Mouse (Mus musculus) liver, embryonic 16.5 days (tissue): ENCODE measurements around the gene Calm3. TPM values are rescaled to one million over a fixed set of nuclear protein-coding genes. Genes with fewer than 3 reads are reported as not detected.
"Not testable (repeated sequence)": the region's sequence is repeated elsewhere in the genome, so short reads cannot be mapped to it uniquely, and the experiment has no call there.

Experiments used
- ATAC-seq: fragments of 200-750 bp; cut with Nextera tagmentation; 2 replicates; pipeline ENCODE4 v1.8.0; 2017; ENCODE audit warnings: low read depth, mild to moderate bottlenecking, moderate number of reproducible peaks, moderate library complexity
- H3K27ac ChIP-seq: fragments of 300-500 bp; sonication (generic); 2 replicates; pipeline ENCODE4 v1.5.1; 2014; ENCODE audit warnings: mild to moderate bottlenecking, low read length
- H3K27me3 ChIP-seq: fragments of 300-500 bp; sonication (generic); 2 replicates; pipeline ENCODE4 v1.6.1; 2014; ENCODE audit warnings: low read depth, low read length, mixed read lengths; ENCODE audit not compliant: control insufficient read depth, insufficient read depth
- H3K36me3 ChIP-seq: fragments of 300-500 bp; sonication (generic); 2 replicates; pipeline ENCODE4 v1.6.1; 2014; ENCODE audit warnings: mild to moderate bottlenecking; ENCODE audit not compliant: control insufficient read depth, insufficient read depth
- H3K4me1 ChIP-seq: fragments of 300-500 bp; sonication (generic); 2 replicates; pipeline ENCODE4 v1.6.1; 2014; ENCODE audit warnings: low read depth, low read length, mixed read lengths; ENCODE audit not compliant: control insufficient read depth
- H3K4me2 ChIP-seq: fragments of 300-500 bp; sonication (generic); 2 replicates; pipeline ENCODE4 v1.6.1; 2014; ENCODE audit warnings: low read depth, low read length, mixed read lengths
- H3K4me3 ChIP-seq: fragments of 300-500 bp; sonication (generic); 2 replicates; pipeline ENCODE4 v1.5.1; 2014; ENCODE audit warnings: low read depth, mild to moderate bottlenecking, low read length
- H3K9ac ChIP-seq: fragments of 300-500 bp; sonication (generic); 2 replicates; pipeline ENCODE4 v1.6.1; 2014; ENCODE audit warnings: low read depth, low read length
- H3K9me3 ChIP-seq: fragments of 300-500 bp; sonication (generic); replicated peaks from 2 replicates; pipeline ENCODE4 v1.6.1; 2016; ENCODE audit warnings: low read length; ENCODE audit not compliant: control insufficient read depth
- WGBS: fragments of 180-500 bp; shearing (Covaris S2); extraction: QIAGEN DNeasy Blood & Tissue Kit; methylation state at CpG from one replicate; pipeline ENCODE4 v1.1.7; 2014; ENCODE audit not compliant: insufficient replicate concordance; 5-methylcytosine and 5-hydroxymethylcytosine counted together
- polyA plus RNA-seq: library from polyadenylated mRNA; unstranded; fragments of >200 nt; fragmentation: Nextera tagmentation; extraction: Ambion mirVana; gene quantifications from 2 replicates; pipeline ENCODE4 v1.2.1, GENCODE M21; 2015

Calm3 gene
- 81.6 and 86.6 TPM in 2 replicates for polyA plus RNA-seq

DNA sequence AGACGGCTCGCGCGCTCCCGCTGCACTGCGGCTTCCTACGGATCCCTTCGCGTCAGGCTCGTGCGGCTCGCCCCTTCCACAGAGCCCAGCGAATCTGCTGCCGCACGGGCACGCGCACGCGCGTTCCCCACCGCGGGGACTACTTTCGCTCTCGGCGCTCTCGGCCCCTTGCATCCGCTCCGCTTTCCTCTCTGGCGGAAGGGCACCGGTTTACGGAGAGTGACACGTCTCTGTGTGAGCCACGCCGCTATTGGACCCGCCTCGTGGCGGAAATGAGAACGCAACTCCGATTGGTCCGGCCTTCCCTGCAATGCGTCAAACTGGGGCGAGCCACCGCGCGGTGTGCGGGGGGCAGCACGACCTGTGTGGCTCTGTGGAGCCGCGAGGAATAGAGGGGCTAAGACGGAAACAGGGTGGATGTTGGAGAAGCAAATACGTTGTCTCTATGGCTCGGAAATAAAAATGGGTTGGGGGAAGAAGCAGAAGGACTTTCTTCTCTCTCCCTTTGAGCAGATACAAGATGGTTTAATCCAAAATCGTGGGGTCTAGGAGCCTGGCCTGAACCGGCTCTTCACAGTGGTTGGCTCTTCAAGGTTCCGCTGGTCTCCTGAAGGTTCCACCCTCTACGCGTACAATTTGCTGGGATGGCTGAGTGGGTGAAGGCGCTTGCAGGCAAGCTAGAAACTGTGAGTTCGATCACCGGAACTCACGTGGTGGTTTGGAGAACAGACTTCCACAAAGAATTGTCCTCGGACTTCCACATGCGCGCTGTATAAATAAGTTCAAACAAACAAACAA lies at the start of gene Calm3:
Gene Calm3, minus strand, starts transcription at position 78 of the 798 bp plus-strand sequence.
- Histone ChIP-seq H3K27me3 (no peaks in the 10 kb centered on the region), H3K4me3 (peak within 1 kb of the TSS; percentile 85), H3K4me1 (peaks cover 40% of the 10 kb centered on the region), H3K9me3 (0 out of 2 replicates have a peak, but pooled peaks cover 2% of the 10 kb centered on the region), H3K4me2 (peak within 1 kb of the TSS; percentile 88), H3K36me3 (peaks cover 2% of the 10 kb centered on the region; the same call in 1 of the 2 replicates), H3K9ac (peak within 1 kb of the TSS; percentile 99), H3K27ac (peak within 1 kb of the TSS; percentile 94)
- WGBS = 1% methylated on average over 64 of the region's 64 CpGs
- peak; percentile 89 for ATAC-seq

DNA sequence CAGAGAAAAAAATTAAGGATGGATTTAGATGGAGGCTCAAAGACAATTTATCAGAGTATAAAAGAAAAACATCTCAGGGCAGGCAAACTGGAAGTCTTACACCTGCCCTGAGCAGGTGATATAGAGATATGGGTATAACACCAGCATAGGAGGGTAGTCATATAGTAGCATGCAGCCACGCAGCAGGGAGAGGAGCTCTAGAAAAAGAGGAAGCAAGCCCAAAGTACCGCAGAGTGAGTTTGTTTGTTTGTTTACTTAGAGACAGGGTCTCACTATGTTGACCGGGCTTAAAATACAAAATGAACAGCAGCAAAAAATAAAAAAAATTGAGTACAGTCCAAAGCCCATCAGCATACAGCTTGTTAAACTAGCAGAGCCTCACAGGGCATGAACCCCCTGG lies 47.2 kb upstream of the Calm3 start:
- no peak overlapping the region for H3K4me3 ChIP-seq
- no peak for ATAC-seq
- H3K9me3 ChIP-seq = no peaks in the 10 kb centered on the region
- 30% methylated on average over 3 of the region's 3 CpGs for WGBS
- H3K36me3 ChIP-seq = no peaks in the 10 kb centered on the region
- no peak overlapping the region for H3K4me2 ChIP-seq
- H3K27me3 ChIP-seq = no peaks in the 10 kb centered on the region
- H3K9ac ChIP-seq = no peak overlapping the region
- no peak overlapping the region for H3K27ac ChIP-seq
- peaks cover 3% of the 10 kb centered on the region; the same call in 1 of the 2 replicates for H3K4me1 ChIP-seq

DNA sequence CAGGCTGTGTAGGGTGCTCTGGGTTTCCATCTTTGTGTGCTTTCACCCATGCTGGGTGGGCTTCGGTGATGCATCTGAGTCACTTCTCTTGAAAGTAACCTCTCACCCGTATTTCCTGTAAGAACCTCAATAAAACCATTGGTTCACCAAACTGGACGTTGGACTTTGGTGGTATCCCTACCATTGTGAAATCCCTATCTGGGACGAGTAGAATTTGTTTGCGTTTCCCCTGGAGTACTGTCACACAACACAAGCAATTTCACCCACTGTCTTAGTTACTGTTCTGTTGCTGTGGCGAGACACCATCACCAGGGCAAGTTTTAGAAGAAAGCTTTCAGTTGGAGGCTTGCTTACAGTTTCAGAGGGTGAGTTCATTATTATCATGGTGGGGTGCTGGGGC lies 44.5 kb upstream of the Calm3 start:
- ATAC-seq = peak; percentile 78
- no peak overlapping the region for H3K4me2 ChIP-seq
- H3K27ac ChIP-seq = peak overlapping the region; percentile 66

DNA sequence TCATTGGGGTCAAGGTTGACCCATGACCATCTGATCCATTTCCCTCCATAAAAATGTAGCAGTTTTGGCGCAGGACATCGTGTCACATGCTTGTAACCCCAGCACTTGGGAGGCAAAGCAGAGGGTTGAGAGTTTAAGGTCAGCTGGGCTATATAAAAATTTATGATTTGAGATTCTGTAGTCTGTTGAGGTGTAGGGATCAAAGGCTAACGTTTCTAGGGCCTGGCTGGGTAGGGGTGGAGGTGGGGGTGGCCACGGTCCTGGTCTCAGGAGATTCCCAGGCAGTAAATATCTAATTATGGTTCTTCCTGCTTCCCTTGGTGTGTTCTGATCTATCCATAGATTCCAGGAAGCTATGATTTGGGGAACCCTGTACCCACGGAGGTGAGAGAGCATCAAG lies 37.8 kb upstream of the Calm3 start:
- Histone ChIP-seq H3K4me3 (no peak overlapping the region), H3K4me1 (no peaks in the 10 kb centered on the region), H3K36me3 (no peaks in the 10 kb centered on the region), H3K27ac (no peak overlapping the region), H3K4me2 (no peak overlapping the region), H3K9me3 (no peaks in the 10 kb centered on the region), H3K9ac (no peak overlapping the region), H3K27me3 (no peaks in the 10 kb centered on the region; the same call in 1 of the 2 replicates)
- WGBS = 54% methylated on average over 5 of the region's 5 CpGs
- ATAC-seq = no peak

More for the DNA sequence above, 44.5 kb upstream of the Calm3 start:
- H3K4me1 ChIP-seq = no peaks in the 10 kb centered on the region; the same call in 1 of the 2 replicates
- H3K36me3 ChIP-seq = no peaks in the 10 kb centered on the region
- no peaks in the 10 kb centered on the region for H3K9me3 ChIP-seq
- H3K4me3 ChIP-seq = no peak overlapping the region
- 53% methylated on average over 6 of the region's 6 CpGs for WGBS
- H3K27me3 ChIP-seq = no peaks in the 10 kb centered on the region
- H3K9ac ChIP-seq = no peak overlapping the region

DNA sequence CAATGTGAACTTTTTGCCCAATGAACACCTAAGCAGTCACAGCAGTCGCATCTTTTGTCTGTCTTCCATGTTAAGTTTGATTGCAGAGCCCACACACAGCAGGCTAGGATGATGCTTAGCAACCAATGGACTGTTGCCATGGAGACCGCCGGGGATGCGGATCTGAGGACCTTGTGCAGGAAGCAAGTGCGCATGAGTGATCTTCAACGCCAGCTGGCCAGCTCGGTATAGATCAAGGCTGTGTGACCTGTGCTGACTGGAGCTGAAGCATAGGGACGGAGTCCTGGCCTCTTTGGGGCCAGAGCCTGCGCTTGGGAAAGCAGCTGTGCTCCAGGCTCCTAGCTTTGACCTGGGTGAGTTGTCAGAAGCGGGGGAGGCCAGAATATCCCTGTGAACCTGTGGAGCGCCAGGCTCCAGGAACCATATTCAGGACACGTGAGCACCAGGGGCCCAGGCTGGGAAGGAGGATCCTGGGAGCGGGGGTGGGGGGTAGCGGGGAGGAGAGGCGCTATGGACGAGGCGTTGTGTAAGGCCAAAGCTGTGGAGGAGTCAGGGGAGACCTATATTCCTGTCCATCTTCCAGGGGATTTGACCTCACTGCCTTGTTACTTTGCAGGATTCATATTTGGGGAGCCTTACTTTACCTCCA lies 35.7 kb upstream of the Calm3 start, which contains the start of gene Pnmal1:
Gene Pnmal1, plus strand, starts transcription at position 141 of the 649 bp plus-strand sequence.
- no peak for ATAC-seq
- no peak within 1 kb of the TSS for H3K27ac ChIP-seq
- H3K36me3 ChIP-seq = no peaks in the 10 kb centered on the region
- no peaks in the 10 kb centered on the region for H3K4me1 ChIP-seq
- WGBS = 35% methylated on average over 17 of the region's 17 CpGs
- no peaks in the 10 kb centered on the region for H3K9me3 ChIP-seq
- H3K4me2 ChIP-seq = no peak within 1 kb of the TSS
- H3K9ac ChIP-seq = no peak within 1 kb of the TSS
- no peak within 1 kb of the TSS for H3K4me3 ChIP-seq
- no peaks in the 10 kb centered on the region; the same call in 1 of the 2 replicates for H3K27me3 ChIP-seq

DNA sequence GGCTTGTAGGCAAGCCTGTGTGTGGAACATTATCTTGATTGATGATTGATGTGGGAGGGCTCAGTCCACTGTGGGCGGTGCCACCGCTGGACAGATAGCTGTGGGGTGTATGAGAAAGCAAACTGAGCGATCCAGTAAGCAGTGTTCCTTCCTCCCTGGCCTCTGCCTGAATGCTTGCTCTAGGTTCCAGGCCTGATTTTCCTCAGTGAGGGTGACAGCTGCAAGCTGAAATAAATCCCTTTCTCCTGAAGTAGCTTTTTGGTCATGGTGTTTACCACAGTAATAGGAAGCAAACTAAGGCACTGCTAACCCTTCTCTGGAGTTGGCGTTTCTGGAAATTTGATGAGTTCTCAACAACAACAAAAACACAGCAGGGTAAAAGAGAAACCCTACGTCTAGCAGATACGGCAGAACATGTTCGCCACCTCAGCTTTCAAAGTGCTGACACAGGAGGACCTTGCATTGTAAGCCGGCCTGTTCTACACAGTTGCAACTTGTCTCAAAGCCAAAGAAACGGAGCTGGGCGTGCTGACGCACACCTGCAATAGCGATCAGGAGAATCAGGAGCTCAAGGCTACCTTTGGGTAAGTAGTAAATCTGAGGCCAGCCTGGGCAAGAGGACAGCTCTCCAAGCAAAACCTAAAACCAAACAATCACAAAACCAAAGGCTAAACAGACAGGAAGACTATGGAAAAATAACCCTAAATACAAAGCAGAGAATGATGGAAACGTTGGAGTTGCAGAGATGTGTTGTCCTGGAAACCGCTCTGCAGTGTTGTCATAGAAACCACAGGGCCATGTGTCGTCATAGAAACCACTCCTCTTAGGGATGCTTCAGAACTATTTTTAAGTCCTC lies 32.7 kb upstream of the Calm3 start:
- 57% methylated on average over 15 of the region's 15 CpGs for WGBS
- Histone ChIP-seq H3K9me3 (no peaks in the 10 kb centered on the region), H3K4me1 (no peaks in the 10 kb centered on the region), H3K27me3 (no peaks in the 10 kb centered on the region; the same call in 1 of the 2 replicates), H3K36me3 (no peaks in the 10 kb centered on the region), H3K4me2 (no peak overlapping the region), H3K9ac (no peak overlapping the region), H3K4me3 (no peak overlapping the region), H3K27ac (no peak overlapping the region)
- no peak for ATAC-seq

DNA sequence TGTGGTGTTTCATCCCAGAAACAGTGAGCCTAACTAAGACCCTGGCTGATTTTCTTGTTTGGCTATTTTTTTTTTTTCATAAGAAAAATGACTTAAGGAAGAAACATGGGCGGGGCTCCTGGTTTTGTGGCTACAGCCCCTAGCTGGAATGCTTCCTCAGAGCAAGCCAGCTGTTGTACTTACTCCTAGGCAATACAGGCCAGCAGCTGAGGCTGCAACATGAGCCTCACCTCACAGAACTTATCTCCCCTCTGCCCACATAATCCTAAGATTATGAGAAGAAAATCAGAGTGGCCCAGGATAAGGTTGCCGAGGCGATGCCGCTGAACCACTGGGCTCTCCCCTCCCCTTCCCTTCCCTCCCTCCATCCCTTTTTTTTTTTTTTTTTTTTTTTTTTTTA lies 31.8 kb upstream of the Calm3 start:
- no peaks in the 10 kb centered on the region for H3K4me1 ChIP-seq
- no peak overlapping the region for H3K9ac ChIP-seq
- WGBS = 35% methylated on average over 4 of the region's 4 CpGs
- H3K4me3 ChIP-seq = no peak overlapping the region
- no peaks in the 10 kb centered on the region; the same call in 1 of the 2 replicates for H3K27me3 ChIP-seq
- ATAC-seq = no peak
- no peaks in the 10 kb centered on the region for H3K36me3 ChIP-seq
- H3K9me3 ChIP-seq = no peaks in the 10 kb centered on the region
- no peak overlapping the region for H3K4me2 ChIP-seq
- H3K27ac ChIP-seq = no peak overlapping the region

DNA sequence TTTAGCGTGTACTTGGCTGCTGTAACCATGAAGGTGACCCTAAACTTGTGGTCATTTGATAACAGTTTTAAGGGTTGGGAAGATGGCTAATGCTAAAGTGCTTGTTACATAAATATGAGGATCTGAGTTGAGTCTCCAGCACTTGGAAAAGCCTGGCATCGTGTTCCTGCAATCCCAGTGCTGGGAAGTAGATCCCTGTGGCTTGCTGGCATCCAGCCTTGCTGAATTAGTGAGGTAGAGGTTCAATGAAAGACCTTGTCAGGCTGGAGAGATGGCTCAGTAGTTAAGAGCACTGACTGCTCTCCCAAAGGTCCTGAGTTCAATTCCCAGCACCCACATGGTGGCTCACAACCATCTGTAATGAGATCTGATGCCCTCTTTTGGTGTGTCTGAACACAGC lies 29.9 kb upstream of the Calm3 start:
- not testable (repeated sequence) for H3K4me3 ChIP-seq, ATAC-seq, H3K9ac ChIP-seq, H3K36me3 ChIP-seq, H3K4me1 ChIP-seq, H3K9me3 ChIP-seq, H3K27ac ChIP-seq, H3K4me2 ChIP-seq
- 48% methylated on average over 2 of the region's 2 CpGs for WGBS
- H3K27me3 ChIP-seq = peaks cover 11% of the 10 kb centered on the region
